Mouse (Mus musculus) bone marrow macrophage, adult 2 months (primary cell): ENCODE measurements around the gene Cacnb1.

Experiments
- CTCF ChIP-seq: IDR thresholded peaks from 2 replicates; pipeline ENCODE4 v1.5.1; 2012; ENCODE audit warnings: low read depth, mild to moderate bottlenecking, low read length, moderate library complexity
- POLR2A ChIP-seq: IDR thresholded peaks from 2 replicates; pipeline ENCODE4 v1.6.1; 2012; ENCODE audit warnings: mild to moderate bottlenecking, low read depth, low read length, borderline replicate concordance

- TF ChIP-seq CTCF (no peak), POLR2A (no peak)
Measured at GRCm38 (mm10) chr11:97979824-97980495, 42.9 kb downstream of the Cacnb1 start.
